Mouse (Mus musculus) thymus, postnatal 36 days (tissue): ENCODE data around the gene Spem1.

Experiments
- DNase-seq, 2 experiments: peaks; one replicate each; pipeline ENCODE4 v3.0.0; 2022; ENCODE audit warnings: mixed read lengths in 2 of 2

Spem1 gene

GRCm38 (mm10) chr11:69799394-69800137 is 22.4 kb downstream of the Spem1 start:
- DNase-seq = no peak

- DNase-seq = no peak
Measured at GRCm38 (mm10) chr11:69797924-69798323, 24.1 kb downstream of the Spem1 start.

- no peak for DNase-seq
Measured at GRCm38 (mm10) chr11:69795983-69796435, 26.0 kb downstream of the Spem1 start.

- peak; percentile 89 to 95 for DNase-seq
Measured at GRCm38 (mm10) chr11:69795168-69795982, 26.6 kb downstream of the Spem1 start, which contains the start of gene Chrnb1. TSS of gene Chrnb1 (minus strand) at chr11:69795943.

GRCm38 (mm10) chr11:69793429-69793828 is 28.6 kb downstream of the Spem1 start:
- no peak for DNase-seq

- DNase-seq = no peak
Measured at GRCm38 (mm10) chr11:69791420-69791819, 30.6 kb downstream of the Spem1 start.

DNA sequence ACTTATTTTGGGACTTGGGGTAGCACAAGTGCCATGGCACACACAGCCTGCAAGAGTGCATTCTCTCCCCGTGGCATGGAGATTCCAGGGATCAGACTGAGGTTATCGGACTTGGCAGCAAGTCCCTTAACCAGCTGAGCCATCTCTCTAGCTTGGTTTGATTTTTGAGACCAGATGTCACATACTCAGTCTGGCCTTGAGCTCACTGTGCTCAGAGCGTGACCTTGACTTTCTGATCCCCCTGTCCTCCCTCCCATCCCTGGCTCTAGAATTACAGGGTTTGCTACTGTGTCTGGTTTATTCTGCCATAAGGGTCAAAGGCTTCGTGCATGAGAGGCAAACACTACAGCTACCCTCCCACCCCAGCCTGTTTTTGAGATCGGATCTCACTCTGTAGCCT is 32.5 kb downstream of the Spem1 start:
- DNase-seq = no peak

DNA sequence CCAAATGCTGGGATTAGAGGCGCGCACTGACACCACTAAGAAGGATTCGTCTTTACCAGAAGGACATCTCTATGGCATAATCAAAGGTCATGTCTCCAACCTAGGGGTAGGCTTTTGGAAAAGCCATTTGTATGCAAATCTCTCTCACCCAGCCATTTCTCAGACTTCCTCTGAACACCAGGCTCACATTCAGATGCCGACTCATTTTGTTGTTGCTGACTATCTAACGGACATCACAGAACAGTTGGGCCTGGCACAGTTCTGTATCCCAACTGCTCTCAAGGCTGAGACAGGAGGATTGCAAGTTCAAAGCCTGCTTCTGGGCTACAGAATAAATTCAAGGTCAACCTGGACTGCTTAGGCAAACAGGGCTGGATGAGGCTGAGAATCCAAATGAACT is 34.7 kb downstream of the Spem1 start:
- DNase-seq = no peak

GRCm38 (mm10) chr11:69784793-69785272 is 37.1 kb downstream of the Spem1 start:
- DNase-seq = no peak

GRCm38 (mm10) chr11:69781828-69782227 is 40.2 kb downstream of the Spem1 start:
- no peak for DNase-seq

DNA sequence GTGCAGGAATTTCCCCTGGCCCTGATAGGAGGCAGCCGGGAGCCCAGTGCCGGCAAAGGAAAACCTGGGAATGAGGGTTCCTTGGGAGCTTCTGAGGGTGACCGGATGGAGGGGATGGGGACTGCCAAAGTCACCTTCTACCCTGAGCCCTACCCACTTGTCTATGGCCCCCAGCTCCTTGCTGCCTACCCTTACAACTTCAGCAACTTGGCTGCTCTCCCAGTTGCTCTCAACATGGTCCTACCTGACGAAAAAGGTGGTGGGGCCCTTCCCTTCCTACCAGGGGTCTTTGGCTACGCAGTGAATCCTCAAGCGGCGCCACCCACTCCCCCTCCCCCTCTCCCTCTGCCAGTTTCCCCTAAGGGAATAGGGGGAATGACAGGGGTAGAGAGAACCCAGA is 43.0 kb downstream of the Spem1 start:
- no peak for DNase-seq

GRCm38 (mm10) chr11:69778258-69778982 is 43.6 kb downstream of the Spem1 start:
- DNase-seq = no peak

DNA sequence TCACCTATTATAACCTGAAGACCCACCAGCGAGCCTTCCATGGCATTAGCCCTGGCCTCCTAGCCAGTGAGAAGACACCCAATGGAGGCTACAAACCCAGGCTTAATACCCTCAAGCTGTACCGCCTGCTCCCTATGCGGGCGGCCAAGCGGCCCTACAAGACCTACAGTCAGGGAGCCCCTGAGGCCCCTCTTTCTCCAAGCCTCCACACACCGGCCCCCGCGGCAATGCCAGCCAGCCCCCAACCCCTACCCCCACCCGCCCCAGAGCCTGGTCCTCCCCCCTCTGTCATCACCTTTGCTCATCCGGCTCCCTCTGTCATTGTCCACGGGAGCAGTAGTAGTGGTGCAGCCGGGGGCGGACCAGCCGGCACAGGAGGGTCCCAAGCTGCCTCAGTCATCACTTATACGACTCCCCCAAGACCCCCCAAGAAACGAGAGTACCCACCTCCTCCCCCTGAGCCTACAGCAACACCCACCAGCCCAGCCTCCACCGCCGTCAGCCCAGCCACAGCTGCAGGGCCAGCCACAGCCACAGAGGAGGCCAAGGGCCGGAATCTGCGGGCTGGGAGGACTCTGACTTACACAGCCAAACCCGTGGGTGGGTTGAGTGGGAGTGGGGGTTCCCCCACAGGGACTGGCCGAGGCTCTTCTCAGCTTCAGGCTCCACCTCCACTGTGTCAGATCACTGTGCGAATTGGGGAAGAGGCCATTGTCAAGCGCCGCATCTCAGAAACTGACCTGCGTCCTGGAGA is 44.3 kb downstream of the Spem1 start:
- no peak for DNase-seq

DNA sequence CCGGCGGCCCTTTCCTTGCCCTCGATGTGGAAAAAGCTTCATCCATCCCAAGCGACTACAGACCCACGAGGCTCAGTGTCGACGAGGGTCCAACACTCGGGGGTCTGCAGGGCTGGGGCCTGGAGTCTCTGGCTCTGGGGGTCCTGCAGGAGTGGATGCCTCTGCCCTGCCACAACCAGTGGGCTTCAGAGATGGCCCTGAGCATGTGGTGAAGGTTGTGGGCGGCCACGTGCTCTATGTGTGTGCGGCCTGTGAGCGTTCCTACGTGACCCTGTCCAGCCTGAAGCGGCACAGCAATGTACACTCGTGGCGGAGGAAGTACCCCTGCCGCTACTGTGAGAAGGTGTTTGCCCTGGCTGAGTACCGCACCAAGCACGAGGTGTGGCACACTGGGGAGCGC is 45.5 kb downstream of the Spem1 start:
- no peak for DNase-seq

DNA sequence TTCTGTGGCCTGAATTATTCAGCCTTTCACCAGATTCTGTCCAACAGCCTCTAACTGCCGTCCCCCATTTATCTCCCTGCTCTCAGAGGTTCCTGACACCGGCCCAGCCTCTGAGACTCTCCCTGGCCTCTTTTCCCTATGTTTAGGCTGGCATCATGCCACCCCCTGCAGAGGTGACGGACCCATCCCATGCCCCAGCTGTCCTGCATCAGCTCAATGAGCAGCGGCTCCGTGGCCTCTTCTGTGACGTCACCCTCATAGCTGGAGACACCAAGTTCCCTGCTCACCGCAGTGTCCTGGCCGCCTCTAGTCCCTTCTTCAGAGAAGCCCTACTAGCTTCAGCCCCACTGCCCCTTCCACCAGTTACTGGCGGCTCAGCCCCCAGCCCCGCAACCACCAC is 46.3 kb downstream of the Spem1 start:
- DNase-seq = no peak

GRCm38 (mm10) chr11:69774961-69775360 is 47.0 kb downstream of the Spem1 start:
- DNase-seq = no peak
